Mouse (Mus musculus): Measurements from ENCODE around the gene Ift81.

Ift81 gene

GRCm38 (mm10) chr5:122516029-122516730 lies 98.1 kb downstream of the Ift81 start:
- DNase-seq (ENCODE audit: low spot score in 2 of 2), result no peak

- DNase-seq (ENCODE audit: low spot score in 2 of 2), result no peak
These were observed 100.2 kb downstream of the Ift81 start for GRCm38 (mm10) chr5:122514127-122514521.

- no peak for DNase-seq (ENCODE audit: low spot score in 2 of 2)
These were observed 100.7 kb downstream of the Ift81 start for GRCm38 (mm10) chr5:122513421-122514126.

GRCm38 (mm10) chr5:122512011-122512410 lies 102.3 kb downstream of the Ift81 start:
- DNase-seq (ENCODE audit: low spot score in 2 of 2), result no peak

GRCm38 (mm10) chr5:122511405-122511804 lies 102.9 kb downstream of the Ift81 start:
- no peak for DNase-seq (ENCODE audit: low spot score in 2 of 2)

DNA sequence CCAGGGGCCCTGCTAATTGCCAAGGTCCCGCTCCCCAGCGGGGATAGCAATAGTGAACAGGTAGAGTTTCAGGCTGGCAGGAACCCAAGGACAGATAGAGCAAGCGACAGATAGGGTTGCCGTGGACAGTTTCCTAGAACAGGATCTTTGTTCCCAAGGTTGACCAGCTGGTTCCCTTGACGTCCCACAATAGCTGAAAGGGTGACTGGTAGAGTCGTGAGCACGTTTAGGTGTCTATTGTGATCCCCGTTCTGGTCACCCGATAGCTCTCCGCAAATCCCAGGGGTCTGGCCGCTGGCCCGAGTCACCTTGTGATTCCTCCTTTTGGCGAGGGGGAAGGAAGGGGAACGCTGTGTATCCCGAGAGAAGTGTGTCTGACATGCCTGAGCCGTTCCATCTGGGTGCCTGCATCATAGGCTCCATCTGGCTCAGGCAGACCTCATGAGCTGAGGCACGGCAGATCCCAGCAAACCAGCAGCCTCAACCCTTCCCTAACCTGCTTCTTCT lies 103.6 kb downstream of the Ift81 start:
- no peak for DNase-seq (ENCODE audit: low spot score in 2 of 2)

- DNase-seq (ENCODE audit: low spot score in 2 of 2), result no peak
These were observed 104.7 kb downstream of the Ift81 start for GRCm38 (mm10) chr5:122509608-122510007.

DNA sequence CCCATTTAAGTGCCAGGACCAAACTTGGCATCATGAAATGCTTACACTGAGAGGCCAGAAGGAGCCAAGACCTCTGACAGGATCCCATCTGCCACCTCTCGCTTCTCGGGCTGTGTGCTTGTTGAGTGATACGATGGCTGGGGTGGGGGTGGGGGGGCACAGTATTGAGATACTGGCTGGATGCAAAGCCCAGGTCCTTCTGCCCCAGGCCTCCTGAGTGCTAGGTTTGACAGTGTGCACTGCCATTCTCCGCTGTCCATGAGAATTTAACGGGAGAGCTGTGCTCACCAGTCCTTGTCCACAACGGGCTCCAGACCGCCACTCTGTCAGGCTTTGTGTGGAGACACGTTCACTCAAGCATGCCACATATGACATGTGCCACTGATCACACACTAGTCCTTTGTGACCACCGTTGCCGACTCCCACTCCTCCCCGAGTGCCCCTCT lies 105.4 kb downstream of the Ift81 start:
- DNase-seq (ENCODE audit: low spot score in 2 of 2), result no peak

GRCm38 (mm10) chr5:122507396-122507795 lies 106.9 kb downstream of the Ift81 start:
- DNase-seq (ENCODE audit: low spot score in 2 of 2), result no peak

DNA sequence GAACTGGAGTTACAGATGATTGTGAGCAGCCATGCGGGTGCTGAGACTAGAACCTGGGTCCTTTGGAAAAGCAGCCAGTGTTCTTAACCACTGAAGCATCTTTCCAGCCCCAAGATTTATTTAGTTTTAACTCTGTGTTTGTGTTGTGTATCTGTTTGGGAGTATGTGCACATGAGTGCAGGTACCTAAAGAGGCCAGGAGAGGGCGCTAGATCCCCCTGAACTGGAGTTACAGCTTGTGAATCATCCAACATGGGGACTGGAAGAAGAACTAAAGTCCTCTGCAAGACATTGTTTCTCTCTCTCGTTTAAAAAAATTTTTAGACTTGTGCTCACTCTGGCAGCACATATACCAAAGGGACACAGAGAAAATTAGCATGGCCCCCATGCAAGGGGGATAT lies 107.9 kb downstream of the Ift81 start:
- DNase-seq (ENCODE audit: low spot score in 2 of 2), result no peak

- no peak for DNase-seq (ENCODE audit: low spot score in 2 of 2)
These were observed 108.8 kb downstream of the Ift81 start for GRCm38 (mm10) chr5:122505554-122505953.

DNA sequence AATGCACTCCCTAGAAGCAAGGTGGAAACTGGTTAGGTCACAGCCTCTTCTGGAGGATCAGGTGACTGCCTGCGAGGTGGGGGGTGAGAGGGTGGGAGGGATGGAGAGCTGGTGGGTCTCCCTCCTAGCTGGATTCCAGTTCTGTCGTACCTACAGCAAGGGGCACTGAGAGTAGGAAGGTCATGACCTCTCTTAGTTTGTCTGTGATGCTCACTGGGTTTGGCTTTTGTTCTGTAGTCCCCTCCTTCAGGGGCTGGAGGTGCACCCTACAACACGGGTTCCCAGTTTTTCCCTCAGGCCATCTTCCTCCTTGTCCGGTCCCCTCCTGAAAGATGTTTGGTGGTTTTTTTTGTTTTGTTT lies 110.6 kb downstream of the Ift81 start:
- DNase-seq (ENCODE audit: low spot score in 2 of 2), result no peak

DNA sequence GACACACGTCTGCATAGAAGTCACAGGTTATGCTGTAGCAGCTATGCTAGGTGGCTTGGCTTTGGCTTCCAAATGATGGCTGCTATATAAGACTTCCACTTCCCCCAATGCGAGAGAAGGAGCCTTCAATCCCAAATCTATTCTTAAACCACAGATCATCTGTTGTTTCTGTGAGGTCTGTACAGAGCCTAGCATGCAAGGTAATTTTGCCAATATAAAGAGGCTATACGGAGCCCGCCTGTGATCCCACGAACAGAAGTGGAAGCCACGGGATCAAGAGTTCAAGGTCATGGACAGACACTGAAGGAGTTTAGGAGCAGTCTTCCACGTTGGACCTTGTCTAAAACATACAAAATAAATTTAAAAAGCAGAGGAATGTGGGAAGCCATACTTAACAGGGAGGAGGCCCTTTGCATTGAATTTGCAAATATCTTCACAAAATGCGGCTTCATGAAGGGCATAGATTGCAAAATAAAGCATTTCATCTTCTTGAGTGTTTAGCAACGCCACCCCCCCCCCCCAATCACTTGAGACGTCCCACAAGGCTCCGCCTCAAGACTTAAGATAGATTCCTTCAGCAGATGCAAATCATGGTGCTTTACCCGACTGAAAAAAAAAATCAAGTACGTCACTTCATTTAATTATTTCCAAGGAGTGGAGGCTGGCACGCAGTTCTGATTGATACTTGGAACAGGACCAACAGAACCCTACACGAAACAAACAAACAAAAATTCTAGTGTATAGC lies 111.1 kb downstream of the Ift81 start:
- DNase-seq (ENCODE audit: low spot score in 2 of 2), result no peak

DNA sequence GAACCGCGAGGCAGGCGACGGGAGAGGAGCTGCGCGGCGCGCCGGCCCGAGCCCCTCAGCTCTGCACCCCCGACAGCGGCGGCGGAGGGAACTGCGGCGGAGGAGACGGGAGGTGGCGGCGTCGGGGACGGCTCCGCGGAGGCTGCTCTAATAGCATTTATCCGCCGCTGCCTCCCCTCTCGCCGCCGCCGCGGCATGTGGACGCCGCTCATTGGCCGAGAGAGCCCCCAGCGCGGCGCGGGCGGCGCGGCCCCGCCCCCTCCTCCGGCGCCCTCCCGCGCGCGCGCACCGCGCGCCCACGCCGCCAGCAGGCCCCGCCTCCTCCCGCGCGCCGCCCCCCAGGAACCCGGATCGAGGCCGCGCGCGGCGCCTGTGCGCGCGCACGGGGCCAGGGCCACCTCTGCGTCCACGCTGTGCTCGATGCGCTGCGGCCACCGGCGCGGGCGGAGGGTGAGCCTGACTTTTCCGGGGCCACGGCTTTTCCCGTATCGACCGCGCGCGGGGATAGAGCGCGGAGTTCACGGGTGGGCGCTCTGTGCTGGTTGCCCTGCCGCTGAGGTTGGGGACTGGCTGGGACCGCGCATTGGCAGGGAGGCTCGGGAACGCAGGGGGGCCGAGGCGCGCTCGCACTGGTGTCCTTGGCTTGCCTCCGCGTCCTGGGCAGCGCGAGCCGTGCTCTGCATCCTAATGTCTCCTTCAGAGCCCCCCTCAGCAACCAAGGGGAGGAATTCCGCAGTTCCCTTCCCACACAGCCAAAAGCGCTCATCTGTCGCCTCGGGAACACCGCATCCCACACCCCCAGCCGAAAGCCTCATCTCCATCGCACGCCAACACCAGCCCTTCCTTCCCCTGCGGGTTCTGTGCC lies 112.0 kb downstream of the Ift81 start, which contains the start of gene Atp2a2:
TSS of gene Atp2a2 (minus strand) at position 149 of the 865 bp plus-strand sequence.
- DNase-seq (ENCODE audit: low spot score in 2 of 2), result peak; percentile 91 to 93

- DNase-seq (ENCODE audit: low spot score in 2 of 2), result peak; percentile 29 to 37
These were observed 112.9 kb downstream of the Ift81 start for GRCm38 (mm10) chr5:122501101-122502076.

DNA sequence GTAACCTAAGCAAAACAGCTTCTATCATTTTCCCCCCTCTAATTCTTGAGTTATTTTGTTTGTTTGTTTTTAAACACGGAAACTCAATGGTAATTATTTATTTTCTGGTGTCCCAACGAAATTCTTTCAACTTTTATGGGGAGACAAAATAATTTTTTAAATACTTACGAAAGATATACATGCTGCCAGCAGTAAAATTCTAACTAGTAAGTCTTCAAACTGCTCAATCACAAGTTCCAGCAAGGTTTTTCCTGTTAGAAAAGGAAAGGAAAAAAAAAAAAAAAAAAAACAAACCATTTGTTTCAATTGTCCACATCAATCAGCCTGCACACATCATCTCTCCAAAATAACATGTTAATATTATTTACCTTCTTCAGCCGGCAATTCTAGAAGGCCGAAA lies 113.8 kb downstream of the Ift81 start:
- no peak for DNase-seq (ENCODE audit: low spot score in 2 of 2)

Data from thymus, postnatal 10 days (tissue).